Mouse (Mus musculus) naive thymus-derived CD4-positive, alpha-beta T cell, adult 2 months (primary cell): ENCODE measurements at regions not wholly inside any gene's neighbourhood (a gene's known extent, or its start where the extent isn't known, plus 50 kb on each side); places are given as distances from the start of the nearest gene placed in this dataset.

Experiments
- DNase-seq: peaks from one replicate; pipeline ENCODE4 v3.0.0-alpha.2; 2011; ENCODE audit warnings: low read depth

DNA sequence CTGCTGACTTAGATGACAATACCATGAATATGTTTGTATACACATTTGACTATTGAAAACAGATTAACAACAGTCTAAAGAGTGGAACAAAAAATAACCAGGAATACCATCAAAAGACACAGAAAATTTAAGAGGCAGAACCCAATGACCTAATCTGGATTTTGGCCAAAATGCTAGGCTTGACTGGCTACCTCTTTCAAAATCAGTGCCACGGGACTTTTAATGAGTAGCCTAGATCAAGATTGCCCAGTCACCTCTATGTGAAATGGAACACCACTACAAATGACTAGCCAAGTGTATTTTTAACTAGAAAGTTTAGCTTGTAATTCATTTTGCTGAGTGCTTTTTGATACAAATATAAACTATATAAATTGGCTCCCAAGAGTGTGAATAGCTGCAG, 286.0 kb upstream of the N6amt1 start:
- no peak for DNase-seq

DNA sequence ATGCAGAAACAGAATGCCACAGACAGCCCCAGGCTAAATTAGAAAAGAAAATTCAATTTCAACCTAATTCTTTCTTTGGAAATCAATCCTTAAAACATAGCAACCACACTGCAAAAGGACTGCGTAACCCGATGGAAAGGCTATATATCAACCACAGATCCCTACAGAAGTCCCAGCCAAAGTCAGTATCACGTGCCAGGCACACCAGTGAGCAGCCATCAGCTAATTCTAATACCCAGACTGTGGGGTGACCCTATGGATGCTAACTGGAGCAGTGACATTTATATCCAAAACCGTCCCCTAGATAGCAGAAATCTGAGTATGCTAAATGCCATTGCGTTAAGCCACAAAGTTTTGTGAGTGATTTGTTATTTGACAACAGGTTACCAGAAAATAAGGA, 286.5 kb upstream of the N6amt1 start:
- no peak for DNase-seq

DNA sequence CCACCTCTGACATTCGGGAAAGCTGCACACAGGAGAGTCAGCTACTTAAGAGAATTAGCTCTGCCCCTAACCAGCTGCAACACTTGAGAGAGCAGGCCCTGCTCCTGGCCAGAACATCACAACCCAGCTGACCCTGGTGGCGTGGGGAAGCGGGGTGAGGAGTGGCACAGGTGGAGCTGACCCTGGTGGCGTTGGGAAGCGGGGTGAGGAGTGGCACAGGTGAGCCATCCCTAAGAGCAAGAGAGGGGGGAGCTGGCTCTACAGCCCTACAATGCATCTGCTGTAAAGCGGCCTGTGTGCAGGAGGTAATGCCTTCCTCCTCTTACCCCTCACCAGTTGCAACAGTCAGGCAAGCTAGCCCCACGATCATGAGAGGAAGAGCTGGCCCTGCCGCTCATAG, 293.5 kb upstream of the N6amt1 start:
- no peak for DNase-seq

DNA sequence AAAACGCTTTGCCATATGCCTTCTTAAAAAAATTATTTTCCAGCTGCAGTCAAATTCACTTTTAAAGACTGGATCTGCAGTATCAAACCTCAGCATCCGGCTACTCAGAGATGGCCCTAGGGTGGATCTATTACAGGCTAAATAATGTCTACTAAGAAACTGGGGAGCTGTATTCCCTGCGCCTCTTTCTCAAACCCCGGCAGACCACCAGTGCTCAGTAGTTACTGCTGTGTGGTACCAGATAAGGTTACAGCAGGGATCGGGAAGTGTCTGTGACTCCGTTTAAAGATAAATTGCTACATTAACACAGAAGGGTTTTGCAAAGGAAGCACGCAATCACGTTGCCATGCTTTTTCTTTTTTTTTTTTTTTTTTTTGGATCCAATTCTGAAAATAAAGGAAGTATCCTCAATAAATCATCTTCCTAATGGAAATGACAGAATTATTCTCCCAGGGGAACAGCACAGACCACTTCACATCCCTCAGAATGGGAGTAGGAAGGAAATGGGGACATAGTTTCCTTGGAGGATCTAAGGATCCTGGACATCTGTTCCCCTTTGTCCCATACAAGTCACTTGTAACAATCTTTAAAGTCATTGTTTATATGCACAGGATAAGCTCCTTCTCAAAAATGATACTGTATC, 304.1 kb upstream of the N6amt1 start:
- DNase-seq, result no peak

DNA sequence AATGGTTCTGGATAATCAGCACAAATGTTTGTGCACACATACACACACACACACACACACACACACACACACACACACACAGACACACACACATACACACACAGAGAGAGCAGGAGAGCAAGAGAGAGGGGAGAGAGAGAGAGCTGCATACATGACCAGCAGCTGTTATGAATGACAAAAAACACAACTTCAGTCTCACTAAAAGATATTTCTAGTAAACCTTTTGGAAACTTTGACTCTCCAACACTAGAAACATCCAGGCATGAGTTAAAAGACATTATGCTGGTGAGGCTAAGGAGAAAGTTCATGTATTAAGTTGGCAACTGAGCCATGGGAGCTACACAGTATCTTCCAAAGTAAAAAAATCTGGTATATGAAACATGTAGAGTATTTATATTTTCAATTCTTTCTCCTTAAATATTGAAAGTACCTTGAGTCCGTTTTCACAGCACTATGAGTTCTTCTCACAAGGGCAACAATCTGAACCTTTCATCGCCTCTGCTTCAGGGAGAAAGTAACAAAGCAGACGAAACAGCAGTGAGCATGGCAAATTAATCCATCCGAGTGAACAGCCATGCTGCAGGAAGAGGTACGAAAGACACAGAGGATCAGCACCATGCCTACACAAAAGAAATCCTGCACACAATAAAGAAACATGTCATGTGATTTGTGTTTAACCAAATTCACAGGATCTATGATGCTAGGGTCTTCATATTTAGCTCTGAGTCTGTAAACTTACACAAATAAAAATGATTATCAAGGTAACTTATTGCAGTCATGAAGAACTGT, 309.0 kb upstream of the N6amt1 start:
- DNase-seq, result no peak

DNA sequence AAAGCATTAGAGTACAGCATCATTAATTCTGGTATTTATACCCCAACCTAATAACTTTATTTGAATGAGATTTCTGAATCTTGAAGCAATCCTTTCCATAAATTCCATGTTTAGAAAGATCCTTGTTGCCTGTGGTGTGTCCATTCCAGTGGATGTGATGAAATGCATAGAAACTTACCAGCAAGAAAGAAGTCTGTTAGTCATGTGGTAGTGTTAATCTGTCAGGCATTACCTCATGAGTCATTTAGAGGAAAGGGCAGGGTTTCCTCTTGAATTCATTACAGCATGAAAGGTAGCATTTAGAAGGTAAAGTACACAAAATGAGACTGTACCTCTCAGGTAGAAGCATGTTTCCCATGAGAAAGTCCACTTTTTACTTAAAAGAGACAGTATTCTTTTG, 310.3 kb upstream of the N6amt1 start:
- DNase-seq, result no peak

DNA sequence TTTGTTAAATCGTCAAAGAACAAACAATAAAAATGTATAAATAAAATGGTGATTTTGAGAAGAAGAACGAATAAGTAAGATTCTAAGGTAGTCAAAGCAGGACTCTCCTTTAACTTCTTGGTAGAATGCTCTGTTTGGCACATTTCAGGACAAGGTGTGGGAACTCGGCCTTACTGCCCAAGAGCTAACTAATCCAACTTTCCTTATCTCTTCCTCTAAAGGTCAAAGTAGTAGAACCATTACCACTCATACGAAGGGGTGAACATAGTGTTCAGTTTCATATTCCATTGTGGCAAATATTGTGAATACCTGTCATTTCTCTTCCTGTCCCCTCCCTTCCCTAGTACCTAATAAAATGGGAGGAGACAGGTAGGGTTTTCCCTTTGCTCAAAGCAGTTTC, 313.6 kb upstream of the N6amt1 start:
- no peak for DNase-seq

DNA sequence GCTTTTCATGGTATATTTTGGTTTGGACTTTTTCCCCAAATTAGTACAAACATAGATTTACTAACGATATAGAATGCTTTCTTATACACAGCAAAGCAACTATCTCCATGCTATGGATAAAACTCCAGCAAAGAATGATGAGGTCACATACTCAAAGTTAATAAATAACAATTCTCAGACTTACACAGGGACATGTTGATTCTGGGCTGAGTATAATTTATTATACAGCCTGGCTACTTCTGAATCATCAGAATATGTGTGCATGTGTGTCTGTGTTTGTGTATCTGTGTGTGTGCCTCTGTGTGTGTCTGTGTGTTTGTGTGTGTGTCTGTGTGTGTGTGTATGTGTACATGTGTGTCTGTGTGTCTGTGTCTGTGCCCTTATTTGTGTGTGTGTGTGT, 314.1 kb upstream of the N6amt1 start:
- no peak for DNase-seq

DNA sequence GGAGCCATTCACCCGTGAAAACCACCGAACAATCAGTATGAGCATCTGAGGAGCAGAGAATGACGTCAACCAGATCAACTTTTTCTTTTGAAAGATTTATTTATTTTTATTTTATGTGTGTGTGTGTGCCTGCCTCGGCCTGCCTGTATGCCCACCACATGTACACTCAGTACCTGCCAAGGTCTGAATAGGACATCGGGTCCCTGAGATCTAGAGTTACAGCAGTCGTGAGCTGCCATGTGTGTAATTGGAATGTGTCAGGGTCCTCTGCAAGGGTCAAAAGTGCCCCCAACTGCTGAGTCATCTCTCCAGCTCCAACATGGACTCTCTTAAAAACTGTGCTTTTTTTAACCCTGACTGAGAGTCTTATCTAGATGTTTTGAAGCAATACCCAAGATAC, 316.9 kb upstream of the N6amt1 start:
- DNase-seq, result no peak

DNA sequence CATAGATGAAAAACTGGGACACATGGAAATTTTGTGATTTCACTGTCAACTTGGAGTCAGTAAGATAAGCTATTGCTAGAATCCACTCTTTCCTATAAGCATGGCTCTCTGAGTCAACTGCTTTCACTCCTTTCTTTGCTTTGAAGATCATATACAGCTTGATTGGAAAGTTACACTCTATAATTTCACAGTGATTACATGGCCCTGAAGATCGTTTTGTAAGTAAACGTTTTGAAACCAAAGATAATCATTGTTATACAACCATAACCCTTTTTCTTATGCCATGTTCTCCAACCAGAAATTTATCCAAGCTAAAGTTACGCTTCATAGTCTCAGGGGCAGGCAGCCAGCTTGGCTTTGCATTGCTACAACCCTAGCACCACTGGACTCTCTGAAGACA, 322.1 kb upstream of the N6amt1 start:
- no peak for DNase-seq

DNA sequence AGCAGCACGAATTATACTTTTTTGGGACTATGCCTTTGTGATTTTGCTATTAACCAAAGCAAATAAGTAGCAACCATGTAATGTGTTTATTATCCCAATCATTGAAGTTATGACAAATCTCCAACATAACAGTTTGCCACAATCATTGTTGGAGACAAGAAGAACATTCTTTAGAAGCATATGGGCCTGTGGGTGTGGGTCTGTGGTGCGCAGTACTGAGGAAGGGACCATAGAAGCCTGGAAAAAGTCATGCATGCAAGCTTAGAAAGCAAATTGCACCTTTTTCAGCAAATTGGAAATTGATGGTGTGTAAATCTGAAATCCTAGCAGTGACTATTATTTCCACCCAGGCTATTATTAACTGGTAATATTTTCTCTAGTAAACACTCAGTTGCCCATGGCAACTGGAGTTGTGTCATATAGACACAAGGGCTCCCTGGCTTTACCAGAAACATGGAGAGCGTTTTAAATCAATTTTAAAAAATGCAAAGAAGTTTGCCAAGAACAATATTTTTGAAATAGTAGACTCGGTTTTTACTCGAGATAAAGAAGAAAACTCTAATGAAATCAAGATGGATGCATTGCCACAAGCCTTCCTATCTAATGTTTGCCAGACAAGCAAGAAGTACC, 325.4 kb upstream of the N6amt1 start:
- DNase-seq, result no peak

DNA sequence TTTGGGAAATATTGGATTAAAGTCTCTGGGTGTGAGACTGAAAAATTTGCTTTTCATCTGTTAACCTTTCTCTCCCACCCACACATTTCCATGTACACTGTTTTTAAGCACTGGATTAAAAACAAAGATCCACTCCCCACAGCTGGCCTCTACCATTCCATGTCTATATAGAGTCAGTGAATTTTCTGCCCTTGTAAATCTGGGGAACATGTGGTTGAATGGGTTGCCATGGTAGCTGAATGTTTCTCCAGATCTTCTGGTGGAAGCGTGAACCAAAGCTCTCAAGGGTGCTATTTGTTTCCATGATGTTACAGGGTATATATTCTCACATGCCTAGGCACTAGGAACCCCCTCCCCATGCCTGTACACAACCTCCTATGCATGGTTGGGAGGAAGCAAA, 326.4 kb upstream of the N6amt1 start:
- DNase-seq, result no peak

DNA sequence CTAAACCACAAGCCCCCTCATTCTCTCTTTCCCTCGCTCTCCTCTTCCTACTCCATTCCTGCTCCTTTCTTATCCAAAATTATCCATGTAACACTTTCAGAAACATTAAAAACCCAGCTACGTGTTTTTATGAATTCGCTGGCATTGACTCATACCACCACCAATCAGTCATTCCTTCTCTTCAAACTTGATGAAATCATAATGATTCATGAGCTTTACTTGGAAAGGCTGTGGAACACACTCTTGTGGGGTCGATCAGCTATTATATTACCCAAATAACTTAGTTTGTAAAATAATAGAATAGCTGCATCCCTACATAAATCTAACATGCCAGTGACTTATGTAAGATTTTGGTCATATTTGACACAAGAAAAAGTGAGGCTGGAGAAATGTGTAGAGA, 331.9 kb upstream of the N6amt1 start:
- no peak for DNase-seq

DNA sequence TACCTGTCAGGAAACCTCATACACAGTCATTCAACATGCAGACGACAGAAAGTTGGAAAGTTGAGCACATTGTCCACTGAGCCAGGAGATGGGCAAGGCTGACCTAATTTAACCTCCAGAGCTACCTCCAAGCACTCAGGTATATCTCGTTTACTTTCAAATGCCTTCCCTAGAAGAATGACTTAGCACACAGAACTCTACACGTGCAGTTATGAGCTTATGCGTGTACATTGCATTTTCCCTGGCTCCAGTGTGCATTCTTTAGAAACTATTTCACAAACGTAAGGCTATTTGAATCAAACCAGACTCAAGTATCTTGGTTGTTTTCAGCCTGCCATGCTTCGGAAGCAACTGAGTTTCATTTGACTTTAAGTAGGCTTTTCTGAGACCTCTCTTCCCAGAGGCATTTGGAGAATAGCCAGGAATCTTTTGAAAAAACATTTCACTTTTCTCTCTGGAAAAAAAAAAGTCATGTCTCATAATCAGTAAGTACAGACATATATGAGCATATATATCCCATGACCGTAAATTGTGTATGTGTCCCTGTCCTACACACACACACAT, 336.8 kb upstream of the N6amt1 start:
- no peak for DNase-seq

DNA sequence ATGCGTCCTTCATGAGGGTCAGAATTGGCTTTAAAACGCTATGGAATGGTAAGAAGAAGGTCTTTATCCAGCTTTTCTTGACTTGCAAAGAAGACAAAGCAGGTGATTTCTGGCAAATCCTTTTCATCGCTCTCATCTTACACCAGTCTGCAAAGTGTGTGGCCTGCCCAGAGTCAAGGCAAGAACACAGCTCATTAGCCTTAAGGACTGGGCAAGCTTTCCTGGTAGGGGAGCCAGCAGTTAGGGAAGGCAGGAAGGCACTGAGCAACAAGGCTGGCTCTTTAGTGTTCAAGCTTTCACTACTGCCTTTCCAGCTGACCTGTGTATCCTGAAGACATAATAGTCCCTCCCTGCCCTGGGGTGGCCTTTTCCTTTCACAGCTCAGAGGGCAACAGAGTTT, 352.4 kb upstream of the N6amt1 start:
- DNase-seq, result no peak

DNA sequence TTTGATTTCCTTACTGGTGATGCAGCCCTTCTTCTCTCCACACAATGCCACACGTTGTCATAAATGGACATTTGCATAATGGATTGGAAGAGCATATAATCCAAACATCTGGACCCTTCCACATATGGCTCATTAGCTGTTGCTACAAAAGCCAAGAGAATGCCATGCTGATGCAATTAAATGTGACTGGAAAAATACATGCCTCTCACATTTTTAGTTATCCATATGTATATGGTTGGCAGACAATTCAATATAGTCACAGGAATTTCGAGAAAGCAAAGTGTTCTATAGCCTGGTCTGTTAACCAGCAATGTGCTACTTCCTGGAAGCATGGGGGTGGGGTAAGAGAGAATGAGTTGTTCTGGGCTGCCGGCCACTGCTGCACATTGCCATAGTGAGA, 352.9 kb upstream of the N6amt1 start:
- no peak for DNase-seq

DNA sequence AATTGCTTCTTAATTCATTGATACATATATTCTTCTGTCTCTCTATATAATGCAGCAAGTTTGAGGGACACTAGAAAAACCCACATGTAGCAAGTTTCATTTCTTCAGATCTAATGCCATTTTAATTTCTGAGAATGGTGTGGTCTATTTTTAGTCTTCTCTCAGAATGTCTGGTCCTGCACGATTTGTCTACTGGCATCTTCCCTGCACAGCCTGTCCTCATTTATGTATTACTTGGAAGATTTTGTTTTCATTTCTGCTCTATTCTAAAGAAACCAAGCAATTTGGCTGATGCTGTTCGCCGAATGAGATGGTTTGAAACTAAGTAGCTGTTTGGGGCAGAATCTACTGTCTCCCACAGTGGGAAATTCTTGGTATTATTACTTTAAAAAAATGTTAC, 382.3 kb upstream of the N6amt1 start:
- DNase-seq, result no peak

DNA sequence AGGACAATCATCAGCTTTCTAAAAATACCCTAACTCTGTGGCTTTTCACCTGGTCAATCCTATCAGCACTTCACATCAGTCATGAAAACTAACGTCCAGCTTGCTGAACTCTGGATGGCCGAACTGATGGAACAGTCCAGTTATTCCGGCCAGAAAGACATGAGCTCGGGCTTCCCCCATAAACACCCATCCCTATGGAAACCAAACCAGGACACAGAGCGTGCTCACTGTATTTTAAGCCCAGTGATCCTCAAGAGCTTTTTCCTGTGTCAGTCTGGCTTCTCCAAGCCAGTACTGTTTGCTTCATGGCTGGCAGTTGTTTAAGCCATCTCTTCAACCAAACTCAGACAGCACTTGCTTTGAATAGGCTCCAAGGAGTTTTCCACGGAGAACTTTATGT, 404.3 kb upstream of the N6amt1 start:
- no peak for DNase-seq

DNA sequence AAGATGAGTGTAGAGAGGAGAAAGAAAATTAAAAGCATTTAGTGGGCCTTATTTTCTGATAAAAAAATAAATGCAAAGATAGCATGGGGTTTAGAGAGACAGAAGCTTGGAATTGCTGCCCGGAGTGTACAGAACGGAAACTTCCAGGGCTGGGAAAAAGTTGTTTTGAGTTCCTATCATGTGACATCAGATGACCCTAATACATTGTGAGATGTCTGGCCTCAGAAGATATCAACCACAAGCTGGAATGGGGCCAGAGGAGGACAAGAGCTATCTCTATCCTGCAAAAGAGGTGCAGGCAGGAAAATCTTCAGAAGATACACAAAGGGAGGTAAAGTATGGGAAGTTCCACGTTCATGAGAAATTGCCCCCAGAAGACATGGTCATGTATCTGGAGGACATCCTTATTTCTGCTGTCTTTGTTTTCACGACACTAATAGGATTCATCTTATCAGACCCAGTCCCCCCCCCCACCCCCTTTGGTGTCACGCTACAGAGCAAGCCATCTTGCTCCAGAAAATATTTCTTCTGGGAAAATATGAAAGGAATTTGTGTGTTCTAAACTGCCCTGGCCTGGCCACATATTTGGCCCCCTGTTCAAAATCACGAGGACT, 408.3 kb upstream of the N6amt1 start:
- DNase-seq, result no peak

DNA sequence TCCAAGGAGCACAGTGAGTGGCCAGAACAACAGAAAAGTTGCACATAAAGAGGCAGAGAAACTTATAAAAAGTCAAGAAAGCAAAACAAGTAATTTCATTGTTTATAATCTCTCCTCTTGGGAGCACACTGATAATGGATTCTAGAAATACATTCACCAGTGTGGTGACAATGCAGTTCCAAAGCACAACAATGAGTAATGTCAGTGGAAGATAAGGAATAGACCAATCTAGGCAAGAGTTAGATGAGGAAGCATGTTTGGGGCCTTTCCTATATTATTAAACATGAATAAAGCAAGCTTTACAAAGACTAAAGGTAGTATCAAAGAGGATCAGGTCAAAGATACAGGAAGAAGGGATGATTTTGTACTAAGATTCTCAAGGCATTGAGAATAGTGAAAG, 408.9 kb upstream of the N6amt1 start:
- no peak for DNase-seq

DNA sequence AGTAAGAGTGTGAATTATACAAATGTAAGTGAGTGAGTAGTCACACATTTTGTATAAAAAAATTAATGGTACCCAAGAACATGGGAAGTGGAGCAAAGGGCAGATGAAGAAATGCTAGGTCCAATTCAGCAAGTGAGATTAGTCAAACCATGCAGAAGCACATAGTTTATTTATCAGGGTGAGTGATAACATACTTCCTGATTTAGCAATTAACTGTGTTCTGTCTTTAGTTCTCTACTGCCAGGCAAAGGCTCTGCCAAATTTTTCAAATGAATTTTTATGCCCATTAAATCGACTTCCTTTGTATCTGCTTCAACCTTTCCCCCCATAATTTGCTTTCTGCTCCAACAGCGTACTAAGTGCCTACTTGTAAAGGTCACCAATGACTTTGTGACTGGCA, 419.0 kb upstream of the N6amt1 start:
- no peak for DNase-seq

DNA sequence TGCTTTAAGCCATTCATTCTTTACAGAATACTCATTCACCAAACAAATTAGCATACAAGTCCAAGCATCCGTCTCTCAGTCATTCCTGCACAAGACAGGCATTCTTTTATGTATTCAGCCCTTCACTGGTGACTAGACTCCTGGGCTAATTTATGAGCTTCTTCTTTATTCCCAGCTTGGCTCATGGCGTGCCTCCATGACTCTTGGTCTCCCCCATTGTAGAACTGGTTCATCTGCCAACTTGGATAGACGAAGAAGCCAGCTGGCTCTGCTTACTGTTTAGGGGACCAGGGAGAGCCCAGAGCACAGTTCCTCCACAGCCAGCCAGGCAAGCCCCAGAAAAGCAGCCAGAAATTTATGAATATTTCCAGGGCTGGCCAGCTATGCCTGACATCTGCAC, 421.2 kb upstream of the N6amt1 start:
- DNase-seq, result no peak
